Mouse (Mus musculus): Measurements from ENCODE around the gene Apoa1.

Gene Apoa1

GRCm38 (mm10) chr9:46229573-46230449, 1.4 kb downstream of the Apoa1 start:
- no peaks in the 10 kb centered on the region; the same call in 1 of the 2 replicates for H3K27me3 ChIP-seq (ENCODE audit: control insufficient read depth, insufficient read depth, low read length, poor library complexity, severe bottlenecking)
- H3K36me3 ChIP-seq (ENCODE audit: control insufficient read depth, insufficient read depth, low read length, poor library complexity, severe bottlenecking), result no peaks in the 10 kb centered on the region
- DNase-seq (ENCODE audit: low read depth, low spot score), result peak; percentile 52

- no peaks in the 10 kb centered on the region; the same call in 1 of the 2 replicates for H3K27me3 ChIP-seq (ENCODE audit: control insufficient read depth, insufficient read depth, low read length, poor library complexity, severe bottlenecking)
- no peaks in the 10 kb centered on the region for H3K36me3 ChIP-seq (ENCODE audit: control insufficient read depth, insufficient read depth, low read length, poor library complexity, severe bottlenecking)
- no peak for DNase-seq (ENCODE audit: low read depth, low spot score)
Measured at GRCm38 (mm10) chr9:46230450-46230975, 2.1 kb downstream of the Apoa1 start.

GRCm38 (mm10) chr9:46235196-46235595, 6.8 kb downstream of the Apoa1 start:
- DNase-seq (ENCODE audit: low read depth, low spot score), result no peak
- Histone ChIP-seq H3K36me3 (ENCODE audit: control insufficient read depth, insufficient read depth, low read length, poor library complexity, severe bottlenecking) (no peaks in the 10 kb centered on the region), H3K27me3 (ENCODE audit: control insufficient read depth, insufficient read depth, low read length, poor library complexity, severe bottlenecking) (no peaks in the 10 kb centered on the region)

- H3K36me3 ChIP-seq (ENCODE audit: control insufficient read depth, insufficient read depth, low read length, poor library complexity, severe bottlenecking), result no peaks in the 10 kb centered on the region
- DNase-seq (ENCODE audit: low read depth, low spot score), result no peak
- no peaks in the 10 kb centered on the region for H3K27me3 ChIP-seq (ENCODE audit: control insufficient read depth, insufficient read depth, low read length, poor library complexity, severe bottlenecking)
Measured at GRCm38 (mm10) chr9:46235596-46235648, 7.0 kb downstream of the Apoa1 start, which contains the start of gene Apoc3. Gene Apoc3, minus strand, starts transcription at chr9:46235636.

GRCm38 (mm10) chr9:46235649-46236048, 7.3 kb downstream of the Apoa1 start:
- Histone ChIP-seq H3K36me3 (ENCODE audit: control insufficient read depth, insufficient read depth, low read length, poor library complexity, severe bottlenecking) (no peaks in the 10 kb centered on the region), H3K27me3 (ENCODE audit: control insufficient read depth, insufficient read depth, low read length, poor library complexity, severe bottlenecking) (no peaks in the 10 kb centered on the region)
- DNase-seq (ENCODE audit: low read depth, low spot score), result no peak

GRCm38 (mm10) chr9:46238850-46239249, 10.5 kb downstream of the Apoa1 start:
- DNase-seq (ENCODE audit: low read depth, low spot score), result no peak
- no peaks in the 10 kb centered on the region for H3K27me3 ChIP-seq (ENCODE audit: control insufficient read depth, insufficient read depth, low read length, poor library complexity, severe bottlenecking)
- no peaks in the 10 kb centered on the region for H3K36me3 ChIP-seq (ENCODE audit: control insufficient read depth, insufficient read depth, low read length, poor library complexity, severe bottlenecking)

- no peaks in the 10 kb centered on the region for H3K27me3 ChIP-seq (ENCODE audit: control insufficient read depth, insufficient read depth, low read length, poor library complexity, severe bottlenecking)
- DNase-seq (ENCODE audit: low read depth, low spot score), result no peak
- H3K36me3 ChIP-seq (ENCODE audit: control insufficient read depth, insufficient read depth, low read length, poor library complexity, severe bottlenecking), result no peaks in the 10 kb centered on the region
Measured at GRCm38 (mm10) chr9:46240526-46241153, 12.3 kb downstream of the Apoa1 start, which contains the start of gene Apoa4. Gene Apoa4, plus strand, starts transcription at chr9:46240696.

- H3K27me3 ChIP-seq (ENCODE audit: control insufficient read depth, insufficient read depth, low read length, poor library complexity, severe bottlenecking), result no peaks in the 10 kb centered on the region
- DNase-seq (ENCODE audit: low read depth, low spot score), result no peak
- H3K36me3 ChIP-seq (ENCODE audit: control insufficient read depth, insufficient read depth, low read length, poor library complexity, severe bottlenecking), result no peaks in the 10 kb centered on the region
Measured at GRCm38 (mm10) chr9:46241818-46242217, 13.4 kb downstream of the Apoa1 start.

GRCm38 (mm10) chr9:46243122-46243521, 14.7 kb downstream of the Apoa1 start:
- no peaks in the 10 kb centered on the region for H3K27me3 ChIP-seq (ENCODE audit: control insufficient read depth, insufficient read depth, low read length, poor library complexity, severe bottlenecking)
- H3K36me3 ChIP-seq (ENCODE audit: control insufficient read depth, insufficient read depth, low read length, poor library complexity, severe bottlenecking), result no peaks in the 10 kb centered on the region
- no peak for DNase-seq (ENCODE audit: low read depth, low spot score)

- no peaks in the 10 kb centered on the region for H3K27me3 ChIP-seq (ENCODE audit: control insufficient read depth, insufficient read depth, low read length, poor library complexity, severe bottlenecking)
- no peaks in the 10 kb centered on the region for H3K36me3 ChIP-seq (ENCODE audit: control insufficient read depth, insufficient read depth, low read length, poor library complexity, severe bottlenecking)
- no peak for DNase-seq (ENCODE audit: low read depth, low spot score)
Measured at GRCm38 (mm10) chr9:46243584-46243983, 15.2 kb downstream of the Apoa1 start.

GRCm38 (mm10) chr9:46246752-46247324, 18.5 kb downstream of the Apoa1 start:
- H3K36me3 ChIP-seq (ENCODE audit: control insufficient read depth, insufficient read depth, low read length, poor library complexity, severe bottlenecking), result no peaks in the 10 kb centered on the region
- DNase-seq (ENCODE audit: low read depth, low spot score), result peak; percentile 72
- no peaks in the 10 kb centered on the region for H3K27me3 ChIP-seq (ENCODE audit: control insufficient read depth, insufficient read depth, low read length, poor library complexity, severe bottlenecking)

- H3K36me3 ChIP-seq (ENCODE audit: control insufficient read depth, insufficient read depth, low read length, poor library complexity, severe bottlenecking), result no peaks in the 10 kb centered on the region
- no peak for DNase-seq (ENCODE audit: low read depth, low spot score)
- no peaks in the 10 kb centered on the region for H3K27me3 ChIP-seq (ENCODE audit: control insufficient read depth, insufficient read depth, low read length, poor library complexity, severe bottlenecking)
Measured at GRCm38 (mm10) chr9:46256177-46256576, 27.8 kb downstream of the Apoa1 start.

GRCm38 (mm10) chr9:46256658-46257385, 28.4 kb downstream of the Apoa1 start:
- H3K27me3 ChIP-seq (ENCODE audit: control insufficient read depth, insufficient read depth, low read length, poor library complexity, severe bottlenecking), result no peaks in the 10 kb centered on the region
- H3K36me3 ChIP-seq (ENCODE audit: control insufficient read depth, insufficient read depth, low read length, poor library complexity, severe bottlenecking), result no peaks in the 10 kb centered on the region
- DNase-seq (ENCODE audit: low read depth, low spot score), result no peak

- Histone ChIP-seq H3K36me3 (ENCODE audit: control insufficient read depth, insufficient read depth, low read length, poor library complexity, severe bottlenecking) (no peaks in the 10 kb centered on the region), H3K27me3 (ENCODE audit: control insufficient read depth, insufficient read depth, low read length, poor library complexity, severe bottlenecking) (no peaks in the 10 kb centered on the region)
- no peak for DNase-seq (ENCODE audit: low read depth, low spot score)
Measured at GRCm38 (mm10) chr9:46257546-46257945, 29.2 kb downstream of the Apoa1 start.

- Histone ChIP-seq H3K36me3 (ENCODE audit: control insufficient read depth, insufficient read depth, low read length, poor library complexity, severe bottlenecking) (no peaks in the 10 kb centered on the region), H3K27me3 (ENCODE audit: control insufficient read depth, insufficient read depth, low read length, poor library complexity, severe bottlenecking) (no peaks in the 10 kb centered on the region)
- DNase-seq (ENCODE audit: low read depth, low spot score), result no peak
Measured at GRCm38 (mm10) chr9:46259111-46259510, 30.7 kb downstream of the Apoa1 start.

All from splenic B cell, adult 2 months (primary cell).